Mouse (Mus musculus) spleen, postnatal 14 days (tissue): ENCODE data around the gene Stk11.

Source experiments
- DNase-seq, 2 experiments: peaks; one replicate each; pipeline ENCODE4 v3.0.0; 2021 to 2022; ENCODE audit warnings: low spot score in 2 of 2

Stk11 gene

GRCm38 (mm10) chr10:80115290-80115943, at the start of gene Stk11:
Gene Stk11 (plus strand): TSS chr10:80115803.
- peak; percentile 94 to 97 for DNase-seq

GRCm38 (mm10) chr10:80069251-80069650, 46.4 kb upstream of the Stk11 start:
- DNase-seq, result no peak

- no peak for DNase-seq
These were observed 45.6 kb upstream of the Stk11 start for GRCm38 (mm10) chr10:80069948-80070450.

- DNase-seq, result peak; percentile 38 to 50
These were observed 44.6 kb upstream of the Stk11 start for GRCm38 (mm10) chr10:80070837-80071515.

GRCm38 (mm10) chr10:80071516-80071900, 44.1 kb upstream of the Stk11 start:
- no peak for DNase-seq

- DNase-seq, result no peak
These were observed 42.7 kb upstream of the Stk11 start for GRCm38 (mm10) chr10:80072623-80073489.

GRCm38 (mm10) chr10:80074813-80075601, 40.6 kb upstream of the Stk11 start:
- DNase-seq, result peak; percentile 60 to 74

GRCm38 (mm10) chr10:80075924-80076323, 39.7 kb upstream of the Stk11 start:
- no peak for DNase-seq

- no peak for DNase-seq
These were observed 39.2 kb upstream of the Stk11 start for GRCm38 (mm10) chr10:80076386-80076785.

- DNase-seq, result no peak
These were observed 38.3 kb upstream of the Stk11 start for GRCm38 (mm10) chr10:80077312-80077711.

GRCm38 (mm10) chr10:80078366-80078765, 37.2 kb upstream of the Stk11 start:
- DNase-seq, result no peak

- peak; percentile 60 to 61 for DNase-seq
These were observed 35.1 kb upstream of the Stk11 start for GRCm38 (mm10) chr10:80080396-80081070.

- peak; percentile 63 to 66 for DNase-seq
These were observed 34.5 kb upstream of the Stk11 start for GRCm38 (mm10) chr10:80081075-80081474.

- no peak for DNase-seq
These were observed 30.7 kb upstream of the Stk11 start for GRCm38 (mm10) chr10:80084817-80085487.

- no peak for DNase-seq
These were observed 28.8 kb upstream of the Stk11 start for GRCm38 (mm10) chr10:80086847-80087246.

GRCm38 (mm10) chr10:80087483-80087882, 28.1 kb upstream of the Stk11 start:
- DNase-seq, result no peak

- no peak for DNase-seq
These were observed 26.5 kb upstream of the Stk11 start for GRCm38 (mm10) chr10:80089146-80089545.

GRCm38 (mm10) chr10:80091527-80091926, 24.1 kb upstream of the Stk11 start:
- no peak for DNase-seq

- no peak for DNase-seq
These were observed 22.9 kb upstream of the Stk11 start for GRCm38 (mm10) chr10:80092690-80093089.

- DNase-seq, result no peak
These were observed 21.5 kb upstream of the Stk11 start for GRCm38 (mm10) chr10:80094085-80094484.
